Comparison of ENCODE assay signal across 14 mouse cellular contexts in genomic region chr6:97916386-97916903, GRCm38 (mm10).
DNase-seq lines count a peak whose midpoint lies in the region; ATAC-seq lines count a peak whose summit lies in the region.
"Had no signal": no experiment of that assay in that cellular context is flagged by ENCODE, and none has a peak within 500 bp of the region (broad histone marks: within the 10 kb centered on the region; RNA-seq: fewer than 3 reads in every experiment).

No protein-coding gene starts in this region.

- peak; percentile 36 for DNase-seq in cerebellum, adult 11-12 months
- DNase-seq in cerebellum, adult 8-10 months, result peak; percentile 11
- DNase-seq in Muller cell, postnatal 12 days (ENCODE audit: inconsistent ontology term), result no peak
- no peak for DNase-seq in right cerebral cortex, adult 18-20 months
- DNase-seq: lung, adult 18-20 months; thymus, postnatal 14 days had no signal

- H3K27ac ChIP-seq in kidney, embryonic 15.5 days, result peak overlapping the region; percentile 79
- H3K27ac ChIP-seq in kidney, embryonic 14.5 days (ENCODE audit: low read depth, low read length), result no peak overlapping the region
- peak overlapping the region; percentile 66 to 95 for H3K27ac ChIP-seq in heart, embryonic 14.5 days (replicated peaks in 1 of 2; ENCODE audit: control insufficient read depth in 1 of 2, insufficient read depth in 1 of 2, low read depth in 2 of 2, low read length in 2 of 2)
- H3K27ac ChIP-seq: embryonic facial prominence, embryonic 10.5 days; hindbrain, embryonic 14.5 days; limb, embryonic 15.5 days; midbrain, embryonic 15.5 days had no signal

- WGBS in kidney, embryonic 15.5 days, result 75% methylated on average over 7 of the region's 7 CpGs
- WGBS in kidney, embryonic 14.5 days, result 77% methylated on average over 7 of the region's 7 CpGs
- WGBS in heart, embryonic 14.5 days, result 46% methylated on average over 7 of the region's 7 CpGs

- H3K4me2 ChIP-seq in kidney, embryonic 15.5 days, result no peak overlapping the region
- H3K4me2 ChIP-seq in kidney, embryonic 14.5 days (replicated peaks; ENCODE audit: low read depth, low read length), result no peak overlapping the region
- H3K4me2 ChIP-seq in heart, embryonic 14.5 days (ENCODE audit: low read length), result no peak overlapping the region
- H3K4me2 ChIP-seq: hindbrain, embryonic 14.5 days; limb, embryonic 15.5 days; midbrain, embryonic 15.5 days had no signal

- H3K27me3 ChIP-seq in kidney, embryonic 15.5 days, result no peaks in the 10 kb centered on the region
- no peaks in the 10 kb centered on the region for H3K27me3 ChIP-seq in kidney, embryonic 14.5 days (ENCODE audit: control insufficient read depth, insufficient read depth, low read length)
- no peaks in the 10 kb centered on the region for H3K27me3 ChIP-seq in heart, embryonic 14.5 days (ENCODE audit: control insufficient read depth, insufficient read depth, low read length)
- H3K27me3 ChIP-seq: limb, embryonic 15.5 days; midbrain, embryonic 15.5 days had no signal

- no peak overlapping the region for H3K9ac ChIP-seq in kidney, embryonic 15.5 days
- H3K9ac ChIP-seq in kidney, embryonic 14.5 days (ENCODE audit: low read depth, low read length), result no peak overlapping the region
- H3K9ac ChIP-seq in heart, embryonic 14.5 days (ENCODE audit: low read length), result no peak overlapping the region
- H3K9ac ChIP-seq: hindbrain, embryonic 14.5 days; limb, embryonic 15.5 days; midbrain, embryonic 15.5 days had no signal

- no peaks in the 10 kb centered on the region for H3K36me3 ChIP-seq in kidney, embryonic 15.5 days
- H3K36me3 ChIP-seq in kidney, embryonic 14.5 days (ENCODE audit: control insufficient read depth, insufficient read depth, low read length), result no peaks in the 10 kb centered on the region
- no peaks in the 10 kb centered on the region for H3K36me3 ChIP-seq in heart, embryonic 14.5 days (ENCODE audit: control insufficient read depth, insufficient read depth, low read length)
- H3K36me3 ChIP-seq: embryonic facial prominence, embryonic 10.5 days; limb, embryonic 15.5 days; midbrain, embryonic 15.5 days had no signal

- no peak overlapping the region for H3K4me3 ChIP-seq in kidney, embryonic 15.5 days (replicated peaks)
- H3K4me3 ChIP-seq in kidney, embryonic 14.5 days (ENCODE audit: low read length), result no peak overlapping the region
- no peak overlapping the region for H3K4me3 ChIP-seq in heart, embryonic 14.5 days (ENCODE audit: control insufficient read depth in 1 of 2, insufficient read depth in 1 of 2, low read depth in 1 of 2, low read length in 2 of 2)
- H3K4me3 ChIP-seq: embryonic facial prominence, embryonic 10.5 days; limb, embryonic 15.5 days; midbrain, embryonic 15.5 days had no signal

- peaks cover 39% of the 10 kb centered on the region for H3K4me1 ChIP-seq in kidney, embryonic 15.5 days
- H3K4me1 ChIP-seq in kidney, embryonic 14.5 days (ENCODE audit: control insufficient read depth, insufficient read depth, low read length), result peaks cover 4% of the 10 kb centered on the region; the same call in 1 of the 2 replicates
- H3K4me1 ChIP-seq in heart, embryonic 14.5 days (ENCODE audit: control insufficient read depth in 2 of 2, insufficient read depth in 2 of 2, low read length in 2 of 2), result peaks cover 27 to 48% of the 10 kb centered on the region in 2 experiments

- H3K9me3 ChIP-seq in kidney, embryonic 15.5 days (replicated peaks), result no peaks in the 10 kb centered on the region
- H3K9me3 ChIP-seq in kidney, embryonic 14.5 days (ENCODE audit: control insufficient read depth, low read length), result no peaks in the 10 kb centered on the region
- H3K9me3 ChIP-seq in heart, embryonic 14.5 days (ENCODE audit: control insufficient read depth, low read length), result no peaks in the 10 kb centered on the region
- H3K9me3 ChIP-seq: embryonic facial prominence, embryonic 10.5 days; limb, embryonic 15.5 days; midbrain, embryonic 15.5 days had no signal

- ATAC-seq in kidney, embryonic 15.5 days (replicated peaks; ENCODE audit: low FRiP score), result no peak
- ATAC-seq in kidney, embryonic 14.5 days (ENCODE audit: low FRiP score, low TSS enrichment), result no peak
- no peak for ATAC-seq in heart, embryonic 14.5 days (ENCODE audit: insufficient number of reproducible peaks, insufficient read depth, low FRiP score, low read depth)
- ATAC-seq: activated CD4-positive, CD25-positive, alpha-beta regulatory T cell, adult 4 months; midbrain, embryonic 15.5 days had no signal

Comparison
In these comparisons a context has a peak if more than half of its experiments do, and no peak if none do; other contexts are left out.
1. DNase-seq: peak in cerebellum, adult 11-12 months (single experiment) and cerebellum, adult 8-10 months (single experiment); none in Muller cell, postnatal 12 days (single experiment) and right cerebral cortex, adult 18-20 months (single experiment).